Mouse (Mus musculus) neural tube, embryonic 11.5 days (tissue): ENCODE data around the gene Nhsl2. TPM values are rescaled to one million over a fixed set of nuclear protein-coding genes. Genes with fewer than 3 reads are reported as not detected.

Experiments
- ATAC-seq: fragments of 200-750 bp; cut with Nextera tagmentation; 2 replicates; pipeline ENCODE4 v1.8.0; 2017; ENCODE audit warnings: moderate number of reproducible peaks, mild to moderate bottlenecking, moderate TSS enrichment, moderate library complexity; ENCODE audit not compliant: insufficient read depth, low FRiP score, low TSS enrichment
- DNase-seq: peaks from one replicate; pipeline ENCODE4 v3.0.0-alpha.2; 2015; ENCODE audit warnings: low spot score
- H3K27ac ChIP-seq: fragments of 300-500 bp; sonication (generic); 2 replicates; pipeline ENCODE4 v1.5.1; 2014; ENCODE audit warnings: low read depth, mild to moderate bottlenecking, low read length
- H3K27me3 ChIP-seq: fragments of 300-500 bp; sonication (generic); 2 replicates; pipeline ENCODE4 v1.6.1; 2014; ENCODE audit warnings: mild to moderate bottlenecking, low read length, mixed read lengths; ENCODE audit not compliant: control insufficient read depth, insufficient read depth
- H3K36me3 ChIP-seq: fragments of 300-500 bp; sonication (generic); 2 replicates; pipeline ENCODE4 v1.6.1; 2014; ENCODE audit warnings: mild to moderate bottlenecking, low read length, moderate library complexity, mixed read lengths; ENCODE audit not compliant: control insufficient read depth, insufficient read depth
- H3K4me1 ChIP-seq: fragments of 300-500 bp; sonication (generic); 2 replicates; pipeline ENCODE4 v1.6.1; 2014; ENCODE audit warnings: low read length, mixed read lengths; ENCODE audit not compliant: control insufficient read depth, insufficient read depth
- H3K4me2 ChIP-seq: fragments of 300-500 bp; sonication (generic); 2 replicates; pipeline ENCODE4 v1.6.1; 2014; ENCODE audit warnings: low read depth, mild to moderate bottlenecking, moderate library complexity
- H3K4me3 ChIP-seq: fragments of 300-500 bp; sonication (generic); 2 replicates; pipeline ENCODE4 v1.5.1; 2014; ENCODE audit warnings: low read depth, low read length
- H3K9ac ChIP-seq: fragments of 300-500 bp; sonication (generic); 2 replicates; pipeline ENCODE4 v1.6.1; 2014; ENCODE audit warnings: mild to moderate bottlenecking, low read length
- H3K9me3 ChIP-seq: fragments of 300-500 bp; sonication (generic); 2 replicates; pipeline ENCODE4 v1.6.1; 2016; ENCODE audit warnings: low read length; ENCODE audit not compliant: control insufficient read depth
- WGBS: fragments of 180-500 bp; shearing (Covaris S2); extraction: QIAGEN DNeasy Blood & Tissue Kit; methylation state at CpG from one replicate; pipeline ENCODE4 v1.1.7; 2014; 5-methylcytosine and 5-hydroxymethylcytosine counted together
- polyA plus RNA-seq: library from polyadenylated mRNA; unstranded; fragments of >200 nt; fragmentation: Nextera tagmentation; extraction: Ambion mirVana; gene quantifications from 2 replicates; pipeline ENCODE4 v1.2.1, GENCODE M21; 2014

Gene Nhsl2
- polyA plus RNA-seq, 1 experiment from 2014 or later = 11.6 TPM

GRCm38 (mm10) chrX:101889813-101890469 is 40.8 kb downstream of the Nhsl2 start:
- H3K27ac ChIP-seq = no peak overlapping the region
- H3K4me1 ChIP-seq = no peaks in the 10 kb centered on the region
- H3K36me3 ChIP-seq = no peaks in the 10 kb centered on the region
- ATAC-seq (no peak), DNase-seq (no peak)
- no peak overlapping the region for H3K4me3 ChIP-seq
- no peak overlapping the region for H3K9ac ChIP-seq
- WGBS = 75% methylated on average over 4 of the region's 4 CpGs
- no peak overlapping the region for H3K4me2 ChIP-seq
- no peaks in the 10 kb centered on the region for H3K9me3 ChIP-seq
- H3K27me3 ChIP-seq = 0 out of 2 replicates have a peak, but pooled peaks cover 9% of the 10 kb centered on the region

DNA sequence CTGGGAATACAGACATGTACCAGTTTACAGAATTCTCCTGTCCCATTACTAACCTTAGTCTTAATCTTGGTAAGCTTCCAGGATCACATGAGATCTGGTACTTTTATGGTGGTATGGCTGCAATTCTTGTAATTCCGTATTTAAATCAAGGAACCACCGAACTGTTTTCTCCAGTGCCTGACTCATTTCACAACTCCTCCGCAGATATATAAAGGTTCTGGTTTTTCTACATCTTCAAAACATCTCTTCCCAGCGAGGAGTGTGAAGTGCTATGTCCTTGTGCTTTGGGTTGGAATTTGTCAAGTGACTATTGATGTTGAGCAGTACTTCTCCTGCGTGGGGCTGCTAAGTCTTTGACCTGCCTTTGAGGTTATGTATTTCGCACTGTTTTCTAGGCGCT is 44.6 kb downstream of the Nhsl2 start:
- H3K4me3 ChIP-seq = no peak overlapping the region
- H3K4me2 ChIP-seq = no peak overlapping the region
- ATAC-seq = no peak
- DNase-seq = no peak
- H3K9ac ChIP-seq = no peak overlapping the region
- WGBS = 84% methylated on average over 7 of the region's 7 CpGs
- H3K27ac ChIP-seq = no peak overlapping the region
- no peaks in the 10 kb centered on the region for H3K36me3 ChIP-seq
- H3K9me3 ChIP-seq = no peaks in the 10 kb centered on the region
- 0 out of 2 replicates have a peak, but pooled peaks cover 4% of the 10 kb centered on the region for H3K27me3 ChIP-seq
- H3K4me1 ChIP-seq = no peaks in the 10 kb centered on the region

GRCm38 (mm10) chrX:101898341-101898740 is 49.2 kb downstream of the Nhsl2 start:
- Histone ChIP-seq H3K36me3 (no peaks in the 10 kb centered on the region), H3K9ac (no peak overlapping the region), H3K27ac (no peak overlapping the region), H3K27me3 (0 out of 2 replicates have a peak, but pooled peaks cover 2% of the 10 kb centered on the region), H3K9me3 (no peaks in the 10 kb centered on the region), H3K4me2 (no peak overlapping the region), H3K4me1 (no peaks in the 10 kb centered on the region), H3K4me3 (no peak overlapping the region)
- DNase-seq = no peak
- no peak for ATAC-seq
- 61% methylated on average over 4 of the region's 4 CpGs for WGBS

- WGBS = 59% methylated on average over 7 of the region's 7 CpGs
- Histone ChIP-seq H3K27me3 (0 out of 2 replicates have a peak, but pooled peaks cover 2% of the 10 kb centered on the region), H3K4me2 (no peak overlapping the region), H3K36me3 (no peaks in the 10 kb centered on the region), H3K4me3 (no peak overlapping the region), H3K4me1 (no peaks in the 10 kb centered on the region), H3K27ac (no peak overlapping the region), H3K9ac (no peak overlapping the region), H3K9me3 (no peaks in the 10 kb centered on the region)
- no peak for ATAC-seq
- no peak for DNase-seq
Measured at GRCm38 (mm10) chrX:101901806-101902490, 52.8 kb downstream of the Nhsl2 start.

DNA sequence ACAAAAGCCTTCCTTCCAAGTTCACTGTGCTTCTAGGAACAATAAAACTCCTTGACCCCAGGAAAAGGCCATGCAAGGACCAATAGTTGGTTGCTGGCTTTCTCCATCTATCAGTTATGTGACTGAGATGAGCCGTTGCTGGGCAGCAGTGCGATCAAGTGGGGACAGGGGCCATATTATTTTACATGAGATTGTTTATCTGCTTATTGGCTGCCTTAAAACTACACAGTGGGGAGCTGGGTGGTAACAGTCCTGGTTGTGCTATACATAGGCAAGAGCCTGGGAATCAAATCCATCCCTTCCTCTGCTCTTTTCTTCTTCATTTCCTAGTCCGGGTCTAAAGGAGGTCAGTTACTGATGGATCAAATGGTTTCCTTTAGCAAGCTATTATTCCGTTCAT is 53.4 kb downstream of the Nhsl2 start:
- H3K4me1 ChIP-seq = no peaks in the 10 kb centered on the region
- 65% methylated on average over 4 of the region's 4 CpGs for WGBS
- no peak overlapping the region for H3K4me3 ChIP-seq
- no peak overlapping the region for H3K27ac ChIP-seq
- DNase-seq (no peak), ATAC-seq (no peak)
- 0 out of 2 replicates have a peak, but pooled peaks cover 2% of the 10 kb centered on the region for H3K27me3 ChIP-seq
- no peaks in the 10 kb centered on the region for H3K36me3 ChIP-seq
- no peaks in the 10 kb centered on the region for H3K9me3 ChIP-seq
- no peak overlapping the region for H3K4me2 ChIP-seq
- H3K9ac ChIP-seq = no peak overlapping the region

- Histone ChIP-seq H3K9me3 (no peaks in the 10 kb centered on the region), H3K27ac (no peak overlapping the region), H3K9ac (no peak overlapping the region), H3K36me3 (no peaks in the 10 kb centered on the region), H3K27me3 (0 out of 2 replicates have a peak, but pooled peaks cover 2% of the 10 kb centered on the region), H3K4me1 (no peaks in the 10 kb centered on the region), H3K4me2 (no peak overlapping the region), H3K4me3 (no peak overlapping the region)
- no peak for ATAC-seq
- DNase-seq = no peak
- WGBS = 68% methylated on average over 5 of the region's 5 CpGs
Measured at GRCm38 (mm10) chrX:101907301-101907700, 58.1 kb downstream of the Nhsl2 start.

- WGBS = 84% methylated on average over 2 of the region's 2 CpGs
- no peak for DNase-seq
- no peak overlapping the region for H3K4me3 ChIP-seq
Measured at GRCm38 (mm10) chrX:101929131-101929530, 79.9 kb downstream of the Nhsl2 start.

GRCm38 (mm10) chrX:101930301-101930700 is 81.1 kb downstream of the Nhsl2 start:
- Histone ChIP-seq H3K36me3 (no peaks in the 10 kb centered on the region), H3K27ac (no peak overlapping the region), H3K9ac (no peak overlapping the region), H3K4me3 (no peak overlapping the region), H3K27me3 (0 out of 2 replicates have a peak, but pooled peaks cover 3% of the 10 kb centered on the region), H3K9me3 (no peaks in the 10 kb centered on the region), H3K4me1 (no peaks in the 10 kb centered on the region), H3K4me2 (no peak overlapping the region)
- DNase-seq (no peak), ATAC-seq (no peak)
- 92% methylated on average over 6 of the region's 6 CpGs for WGBS

More at GRCm38 (mm10) chrX:101929131-101929530, 79.9 kb downstream of the Nhsl2 start:
- H3K9ac ChIP-seq = no peak overlapping the region
- no peaks in the 10 kb centered on the region for H3K4me1 ChIP-seq
- ATAC-seq = no peak
- H3K9me3 ChIP-seq = no peaks in the 10 kb centered on the region
- H3K4me2 ChIP-seq = no peak overlapping the region
- no peak overlapping the region for H3K27ac ChIP-seq
- H3K36me3 ChIP-seq = no peaks in the 10 kb centered on the region
- H3K27me3 ChIP-seq = 0 out of 2 replicates have a peak, but pooled peaks cover 3% of the 10 kb centered on the region

DNA sequence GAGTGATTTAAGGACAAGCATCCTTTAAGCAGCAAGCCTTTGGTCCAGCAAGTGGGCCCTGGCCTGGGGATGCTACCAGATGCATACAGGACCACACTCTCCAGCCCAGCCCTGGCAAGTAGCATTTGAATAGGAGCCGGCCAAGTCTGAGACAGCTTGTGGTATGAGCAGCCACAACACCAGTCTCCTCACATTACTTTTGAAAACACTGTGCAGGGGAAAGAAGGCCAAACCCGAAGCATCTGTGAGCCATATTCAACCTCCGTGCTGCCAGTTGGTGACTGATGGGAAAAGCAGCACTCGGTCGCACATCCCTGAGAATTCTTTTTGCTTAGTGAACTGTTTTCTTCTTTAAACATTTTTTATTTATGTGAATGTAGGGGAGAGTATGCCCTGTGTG is 81.8 kb downstream of the Nhsl2 start:
- no peaks in the 10 kb centered on the region for H3K4me1 ChIP-seq
- H3K9me3 ChIP-seq = no peaks in the 10 kb centered on the region
- H3K36me3 ChIP-seq = no peaks in the 10 kb centered on the region
- H3K9ac ChIP-seq = no peak overlapping the region
- DNase-seq (no peak), ATAC-seq (no peak)
- WGBS = 78% methylated on average over 5 of the region's 5 CpGs
- no peak overlapping the region for H3K27ac ChIP-seq
- no peak overlapping the region for H3K4me3 ChIP-seq
- H3K27me3 ChIP-seq = 0 out of 2 replicates have a peak, but pooled peaks cover 3% of the 10 kb centered on the region
- no peak overlapping the region for H3K4me2 ChIP-seq
